Mouse (Mus musculus): ENCODE data around the gene Sub1. TPM values are rescaled to one million over a fixed set of nuclear protein-coding genes. Genes with fewer than 3 reads are reported as not detected.

The Sub1 gene
- total and polyA plus RNA-seq, 3 experiments, result 0.47 to 199 (median 175) TPM

DNA sequence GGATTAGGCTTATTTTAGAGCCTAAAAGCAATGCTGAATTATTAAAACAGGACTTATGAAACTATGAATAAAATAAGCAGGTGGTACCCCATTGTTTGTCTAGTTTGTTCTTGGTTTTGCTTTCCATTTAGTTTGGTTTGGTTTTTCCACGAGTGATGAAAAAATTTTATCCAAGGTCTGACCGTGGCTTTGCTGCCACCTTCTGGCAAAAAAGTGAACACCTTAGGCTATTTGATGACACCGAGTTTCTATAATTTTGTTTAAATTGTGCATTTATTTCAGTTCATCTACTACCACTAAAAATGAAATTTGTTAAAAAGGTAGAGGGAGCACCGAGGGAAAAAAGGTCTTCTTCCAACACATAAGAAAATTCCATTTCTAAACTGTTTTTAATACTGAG is 30.4 kb downstream of the Sub1 start:
- DNase-seq, result peak; percentile 18

DNA sequence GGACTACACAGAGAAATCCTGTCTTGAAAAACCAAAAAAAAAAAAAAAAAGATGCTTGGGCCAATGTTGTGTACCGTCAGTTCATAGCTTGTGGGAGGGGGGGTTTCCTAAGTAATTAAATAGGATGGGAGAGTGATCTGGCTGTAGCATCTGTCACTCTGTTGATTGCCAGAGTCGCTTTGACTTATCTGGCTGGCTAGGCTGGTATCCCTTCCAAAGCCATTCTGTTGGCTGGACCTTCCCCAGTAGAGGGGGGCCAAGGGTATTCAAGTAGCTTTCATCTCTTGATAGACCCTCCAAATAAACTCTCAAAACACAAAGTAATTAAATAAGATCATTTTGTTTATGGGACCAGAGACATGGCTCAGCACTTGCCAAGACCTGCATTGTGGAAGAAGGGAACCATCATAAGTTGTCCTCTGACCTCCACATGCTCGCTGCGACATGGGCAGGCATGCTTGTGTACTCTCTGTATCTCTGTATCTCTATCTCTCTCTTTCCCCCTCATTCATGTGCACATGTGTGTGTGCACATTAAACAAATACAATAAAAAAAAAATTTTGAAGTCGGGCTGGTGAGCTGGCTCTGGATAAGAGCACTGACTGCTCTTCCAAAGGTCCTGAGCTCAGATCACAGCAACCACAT is 31.5 kb downstream of the Sub1 start:
- DNase-seq, result no peak

DNA sequence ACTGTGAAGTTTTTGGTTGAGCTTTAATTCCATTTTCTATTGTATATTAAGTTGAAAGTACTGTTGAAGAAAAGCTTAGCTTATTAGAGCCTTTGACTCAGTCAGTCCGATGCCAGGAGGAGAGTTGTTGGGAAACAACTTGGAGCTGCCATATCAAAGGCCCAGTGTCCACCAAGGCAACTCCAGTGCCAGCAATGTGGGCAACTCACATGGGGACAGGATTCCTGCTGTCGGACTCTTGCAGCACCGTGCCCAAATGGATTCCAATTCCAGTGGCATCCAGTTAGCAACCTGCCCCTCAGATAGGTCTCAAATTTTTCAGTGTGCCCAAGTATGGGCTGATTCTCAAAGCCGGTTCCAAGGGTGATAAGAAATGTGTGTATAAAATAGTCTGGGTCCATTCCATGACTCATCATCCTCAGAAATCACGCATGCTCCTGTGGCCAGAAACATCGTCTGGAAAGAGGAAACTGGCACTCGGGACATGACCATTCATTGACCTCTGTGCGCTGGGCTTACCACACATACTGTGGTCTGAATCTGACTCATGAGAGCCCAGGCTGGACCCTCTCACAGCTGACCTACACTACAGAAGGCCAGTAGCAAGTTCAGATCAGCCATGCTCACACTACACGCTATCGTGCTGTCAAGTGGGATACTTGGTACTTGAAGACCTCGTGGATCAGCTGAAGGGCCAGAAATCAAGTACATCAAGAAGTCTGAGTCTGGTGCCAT is 32.8 kb downstream of the Sub1 start:
- no peak for DNase-seq

DNA sequence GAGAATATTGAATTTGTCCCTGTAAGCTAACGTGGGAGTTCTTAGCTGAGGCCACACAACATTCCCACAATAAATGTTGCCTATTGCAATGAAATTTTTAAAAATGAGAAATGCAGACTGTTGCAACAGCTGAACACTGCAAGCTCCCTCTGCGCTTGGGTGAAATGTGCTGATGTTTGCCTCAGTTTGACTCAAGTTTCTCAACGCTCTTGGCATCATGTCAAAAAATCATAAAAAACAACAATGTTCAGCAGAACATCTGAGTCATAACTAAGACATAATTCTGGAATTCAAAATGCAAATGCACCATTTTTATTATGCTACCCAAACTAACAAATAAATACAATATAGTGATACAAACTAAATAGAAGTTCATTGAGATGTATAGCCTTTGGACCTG is 37.1 kb downstream of the Sub1 start:
- DNase-seq, result no peak

DNA sequence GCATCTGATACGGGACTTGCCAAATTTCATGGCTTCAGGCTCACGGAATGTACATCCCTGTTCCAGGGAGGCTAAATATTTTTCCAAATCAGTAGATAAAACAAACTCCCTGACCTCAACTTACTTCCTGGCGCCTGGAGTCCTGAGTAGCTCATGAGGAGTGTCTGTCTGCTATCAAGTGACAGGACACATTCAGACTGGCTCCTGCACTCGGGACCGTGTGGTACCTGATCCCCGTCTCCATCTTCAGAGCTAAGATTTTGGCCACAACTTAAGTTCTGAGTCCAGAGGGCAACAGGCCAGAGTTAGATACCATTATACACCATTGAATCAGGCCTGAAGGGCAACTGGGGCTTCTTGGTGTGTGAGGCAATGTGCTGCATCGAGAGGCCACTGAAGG is 40.7 kb downstream of the Sub1 start:
- no peak for DNase-seq

DNA sequence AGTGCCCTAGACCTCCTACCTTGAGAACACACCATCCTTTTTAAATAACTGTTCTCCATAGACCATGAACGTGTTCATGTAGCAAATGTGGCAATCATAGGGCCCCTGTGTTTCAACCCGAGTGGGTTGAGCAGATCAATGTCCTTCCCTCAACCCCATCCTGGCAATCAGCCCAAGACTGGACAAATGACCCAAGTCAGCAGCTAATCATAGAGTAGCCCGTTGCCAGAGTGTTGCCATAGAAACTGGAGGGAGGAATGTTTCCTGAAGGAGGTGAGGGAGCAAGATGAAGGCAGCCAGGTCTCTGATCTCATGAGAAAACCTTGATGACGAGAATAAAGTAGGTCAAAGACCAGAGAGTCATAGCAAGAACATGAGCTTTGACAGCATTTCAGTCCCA is 42.6 kb downstream of the Sub1 start:
- DNase-seq, result peak; percentile 29

DNA sequence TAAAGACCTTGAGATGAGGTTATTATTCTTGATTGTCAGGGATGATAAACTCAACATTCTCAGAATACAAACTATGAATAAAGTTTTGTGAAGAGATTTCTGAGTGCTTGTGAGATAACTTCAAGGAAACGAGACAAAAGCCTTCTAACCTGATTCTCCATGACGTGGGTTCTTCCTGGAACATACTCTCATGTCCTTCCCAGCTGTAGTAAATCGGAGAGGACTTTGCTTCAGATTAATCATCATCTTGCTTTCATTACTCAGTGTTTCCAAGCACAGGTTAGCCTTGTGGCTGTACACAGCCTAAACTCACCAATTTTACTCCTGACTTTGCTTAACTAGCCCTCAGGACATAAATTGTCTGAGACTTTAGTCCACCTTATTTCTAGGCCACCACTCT is 44.6 kb downstream of the Sub1 start:
- DNase-seq, result no peak

DNA sequence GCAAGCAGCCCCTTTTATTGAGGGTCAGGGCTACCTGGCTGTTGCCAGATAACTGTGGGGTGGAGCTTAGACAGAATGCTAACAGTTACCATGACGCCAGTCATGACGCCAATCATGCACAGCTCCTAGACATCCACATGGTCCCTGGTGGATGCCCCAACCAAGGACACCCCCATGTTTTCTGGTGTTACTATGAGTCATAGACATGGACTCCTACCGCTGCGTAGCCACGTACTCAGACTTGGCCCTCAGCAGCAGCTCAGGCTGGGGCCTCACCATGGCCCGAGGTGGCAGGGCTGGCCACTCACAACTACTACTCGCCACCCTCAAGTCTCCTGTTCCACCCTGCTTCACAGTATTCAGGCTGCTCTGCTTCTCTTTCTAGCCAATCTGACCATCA is 45.6 kb downstream of the Sub1 start:
- no peak for DNase-seq

DNA sequence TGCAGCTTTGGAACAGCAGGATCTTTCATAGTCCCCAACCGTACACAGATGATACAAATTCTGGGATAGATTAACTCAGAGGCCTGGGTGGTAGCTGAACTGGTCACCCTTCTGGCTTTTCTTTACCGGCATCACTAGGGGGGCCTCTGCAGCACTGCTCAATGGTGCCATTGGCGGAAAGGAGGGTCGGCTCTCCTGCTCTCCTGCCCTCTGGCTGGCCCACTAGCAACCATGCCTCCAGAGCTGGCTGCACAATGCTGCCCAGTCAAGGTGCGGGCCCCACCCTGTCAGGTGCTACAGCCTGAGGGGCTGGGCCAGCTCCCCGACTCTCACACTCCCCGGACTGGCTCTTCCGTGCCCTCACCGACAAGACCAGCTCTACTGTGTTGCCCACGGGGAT is 46.6 kb downstream of the Sub1 start:
- DNase-seq, result no peak

DNA sequence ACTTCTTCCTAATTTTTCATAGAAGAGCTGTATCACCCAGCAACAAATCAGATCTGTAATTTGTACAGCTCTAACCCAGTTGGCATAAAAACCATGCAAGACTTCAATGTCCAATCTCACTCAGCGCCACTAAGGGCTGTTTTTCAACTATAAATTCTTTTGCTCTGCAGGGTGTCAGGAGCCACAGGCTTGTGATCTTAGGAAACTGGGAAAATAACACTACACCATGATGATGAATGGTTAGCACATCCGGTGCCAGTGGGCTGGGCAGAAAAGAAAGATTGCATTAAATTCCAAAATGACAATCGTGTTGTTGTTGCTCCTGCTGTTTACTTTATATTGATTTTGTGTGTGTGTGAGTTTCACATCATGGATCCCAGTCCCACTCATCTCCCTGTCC is 47.3 kb downstream of the Sub1 start:
- DNase-seq, result no peak

DNA sequence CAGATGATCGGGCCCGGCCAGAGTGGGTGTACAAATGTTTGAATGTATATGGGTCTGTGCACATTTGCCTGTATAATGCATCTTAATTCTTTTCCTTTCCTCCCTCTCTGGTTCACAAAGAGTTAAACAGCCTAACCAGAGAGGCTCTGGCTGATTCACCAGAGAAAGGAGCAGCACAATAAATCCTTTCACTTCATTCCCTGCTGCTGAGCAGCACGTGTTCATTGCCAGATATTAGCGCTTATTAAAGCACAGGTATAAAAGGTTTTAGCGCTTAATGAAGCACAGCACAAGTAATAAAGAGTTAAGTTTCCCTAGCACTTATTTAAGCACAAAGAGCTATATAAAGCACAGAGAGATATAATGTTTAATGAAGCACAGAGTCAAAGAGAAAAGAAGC is 55.9 kb downstream of the Sub1 start:
- DNase-seq, result no peak

Other genes starting within 250 kb of the Sub1 start
- 10 to 100 TPM; 10.8 to 23.9 TPM for gene Npr3, start 89.7 kb downstream of the Sub1 start, total RNA-seq (2021)
- gene Npr3, start 89.7 kb downstream of the Sub1 start, polyA plus RNA-seq (2012; rRNA removed), result 9.0 and 9.8 TPM in 2 replicates
- 100 to 1,000 TPM; 152 to 182 TPM for gene Zfr, start 120.8 kb upstream of the Sub1 start, total RNA-seq (2021)
- gene Zfr, start 120.8 kb upstream of the Sub1 start, polyA plus RNA-seq (2012; rRNA removed), result 172 and 205 TPM in 2 replicates
- gene Mtmr12, start 208.0 kb upstream of the Sub1 start, total RNA-seq (2021), result 10 to 100 TPM; 21.0 to 24.1 TPM
- 10.3 and 11.9 TPM in 2 replicates for gene Mtmr12, start 208.0 kb upstream of the Sub1 start, polyA plus RNA-seq (2012; rRNA removed)

Measured in adrenal gland, adult 2 months (tissue).